Comparison of ENCODE assay signal across 9 mouse cellular contexts in the genomic region with DNA sequence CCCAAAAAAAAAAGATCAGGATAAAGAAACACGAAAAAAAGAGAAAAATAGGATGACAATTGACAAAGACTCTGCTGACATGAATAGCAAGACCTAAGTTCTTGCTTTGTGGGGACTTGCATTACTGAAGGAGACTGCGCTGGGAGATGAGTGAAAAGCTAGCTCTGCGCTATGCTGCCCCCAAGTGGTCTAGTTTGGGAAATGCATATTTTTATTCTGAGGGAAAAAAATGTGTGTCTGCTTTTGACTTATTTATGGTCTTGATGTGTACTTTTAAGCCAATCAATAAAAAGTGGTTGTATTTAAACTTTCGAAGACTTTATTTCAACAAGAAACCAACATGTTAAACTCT.
DNase-seq lines count a peak whose midpoint lies in the region; ATAC-seq and TF ChIP-seq lines count a peak whose summit lies in the region.
"Had no signal": no experiment of that assay in that cellular context is flagged by ENCODE, and none has a peak within 500 bp of the region (broad histone marks: within the 10 kb centered on the region; RNA-seq: fewer than 3 reads in every experiment).

No protein-coding gene starts in this region.

- no peak overlapping the region for H3K4me3 ChIP-seq in cortical plate, adult 2 months (ENCODE audit: insufficient read depth, low read length)
- H3K4me3 ChIP-seq in midbrain, embryonic 14.5 days (replicated peaks; ENCODE audit: low read depth, low read length), result no peak overlapping the region
- no peak overlapping the region for H3K4me3 ChIP-seq in stomach, embryonic 16.5 days (replicated peaks; ENCODE audit: low read length)
- H3K4me3 ChIP-seq: lung, embryonic 15.5 days had no signal

- H3K4me1 ChIP-seq in cortical plate, adult 2 months (ENCODE audit: control insufficient read depth, insufficient read depth, low read length), result no peaks in the 10 kb centered on the region
- 0 out of 2 replicates have a peak, but pooled peaks cover 5% of the 10 kb centered on the region for H3K4me1 ChIP-seq in midbrain, embryonic 14.5 days (ENCODE audit: control insufficient read depth, insufficient read depth, low read length)
- no peaks in the 10 kb centered on the region for H3K4me1 ChIP-seq in stomach, embryonic 16.5 days (ENCODE audit: control insufficient read depth, insufficient read depth, low read length)
- H3K4me1 ChIP-seq: lung, embryonic 15.5 days had no signal

- H3K27ac ChIP-seq in cortical plate, adult 2 months (ENCODE audit: insufficient read depth, low read length), result no peak overlapping the region
- no peak overlapping the region for H3K27ac ChIP-seq in midbrain, embryonic 14.5 days (replicated peaks; ENCODE audit: low read depth, low read length)
- H3K27ac ChIP-seq in stomach, embryonic 16.5 days (ENCODE audit: low read length), result no peak overlapping the region
- H3K27ac ChIP-seq: lung, embryonic 15.5 days had no signal

- H3K27me3 ChIP-seq in midbrain, embryonic 14.5 days (ENCODE audit: control insufficient read depth, insufficient read depth, low read length), result no peaks in the 10 kb centered on the region
- H3K27me3 ChIP-seq in stomach, embryonic 16.5 days (ENCODE audit: control insufficient read depth, insufficient read depth, low read length), result no peaks in the 10 kb centered on the region
- H3K27me3 ChIP-seq: lung, embryonic 15.5 days had no signal

- TF ChIP-seq CTCF in cortical plate, adult 2 months (IDR thresholded peaks at IDR 0.05; ENCODE audit: extremely low read depth, insufficient read depth, low read length), result peak; percentile 75

- H3K9me3 ChIP-seq in midbrain, embryonic 14.5 days (ENCODE audit: control insufficient read depth, low read length), result no peaks in the 10 kb centered on the region
- H3K9me3 ChIP-seq in stomach, embryonic 16.5 days (replicated peaks; ENCODE audit: control insufficient read depth, low read length), result no peaks in the 10 kb centered on the region
- H3K9me3 ChIP-seq: lung, embryonic 15.5 days had no signal

- H3K9ac ChIP-seq in midbrain, embryonic 14.5 days (replicated peaks; ENCODE audit: low read length), result no peak overlapping the region
- H3K9ac ChIP-seq in stomach, embryonic 16.5 days (ENCODE audit: low read length), result no peak overlapping the region
- H3K9ac ChIP-seq: lung, embryonic 15.5 days had no signal

- ATAC-seq in granulocyte monocyte progenitor cell, adult 5-6 weeks (replicated peaks; ENCODE audit: poor library complexity, severe bottlenecking), result peak; percentile 83
- peak; percentile 49; the same call in 1 of the 2 replicates for ATAC-seq in midbrain, embryonic 14.5 days (ENCODE audit: low FRiP score, low TSS enrichment)
- ATAC-seq in stomach, embryonic 16.5 days (ENCODE audit: insufficient read depth, low FRiP score), result peak; percentile 37; the same call in 1 of the 2 replicates

- no peaks in the 10 kb centered on the region for H3K36me3 ChIP-seq in midbrain, embryonic 14.5 days (ENCODE audit: control insufficient read depth, insufficient read depth, low read length)
- H3K36me3 ChIP-seq in stomach, embryonic 16.5 days (ENCODE audit: control insufficient read depth, insufficient read depth, low read length), result no peaks in the 10 kb centered on the region
- H3K36me3 ChIP-seq: lung, embryonic 15.5 days had no signal

- no peak for TF ChIP-seq POLR2A in cortical plate, adult 2 months (IDR thresholded peaks at IDR 0.05; ENCODE audit: extremely low read depth, insufficient read depth, low read length)

- no peak overlapping the region for H3K4me2 ChIP-seq in midbrain, embryonic 14.5 days (ENCODE audit: low read length)
- no peak overlapping the region for H3K4me2 ChIP-seq in stomach, embryonic 16.5 days (ENCODE audit: low read depth, low read length)
- H3K4me2 ChIP-seq: lung, embryonic 15.5 days had no signal

- intact Hi-C loops in heart, postnatal 25 days (cut with DNase I), result loop anchor here (5.0 kb wide), 3 partner anchors 821 to 1209 kb away; no protein-coding TSS in a partner anchor

- 3% methylated on average over 4 of the region's 4 CpGs for WGBS in midbrain, embryonic 14.5 days
- 4% methylated on average over 4 of the region's 4 CpGs for WGBS in stomach, embryonic 16.5 days

- peak; percentile 7 to 65 for DNase-seq in heart, adult 18-20 months
- no peak for DNase-seq in heart, postnatal 25 days (ENCODE audit: low spot score)
- DNase-seq in adipocyte (ENCODE audit: low spot score), result peak; percentile 50
- peak; percentile 28 to 66 for DNase-seq in layer of hippocampus, postnatal 25 days (ENCODE audit: extremely low spot score in 1 of 2, low spot score in 1 of 2)
- peak; percentile 90 for DNase-seq in midbrain, embryonic 14.5 days
